Mouse (Mus musculus): Measurements from ENCODE around the gene Usp44.

DNA sequence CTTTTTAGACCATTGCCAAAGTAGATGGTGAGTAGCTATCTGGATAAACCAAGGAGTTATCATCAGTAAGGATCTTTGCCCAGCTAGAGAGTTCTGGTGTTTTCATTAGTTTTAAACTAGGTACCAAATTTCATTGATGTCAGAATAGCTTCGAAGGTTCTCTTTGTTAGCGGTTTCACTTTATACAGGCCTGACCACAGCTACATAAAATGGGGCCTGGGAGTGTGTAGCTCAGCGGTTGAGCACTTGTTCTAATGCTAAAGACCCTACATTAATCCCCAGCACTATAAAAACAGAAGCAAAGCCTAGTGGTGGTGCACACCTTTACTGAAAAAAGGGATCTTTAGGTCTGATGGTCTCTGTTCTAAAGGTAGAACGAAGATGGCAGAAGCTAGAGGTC lies 59.2 kb downstream of the Usp44 start:
- no peak for TF ChIP-seq MYOD1 (IDR thresholded peaks at IDR 0.05; ENCODE audit: control insufficient read depth in 1 of 3, insufficient read length in 2 of 3, low read depth in 2 of 3)
- TF ChIP-seq POLR2A (IDR thresholded peaks at IDR 0.05; ENCODE audit: insufficient read length, low read depth), result no peak
- no peak for TF ChIP-seq POLR2AphosphoS2 (IDR thresholded peaks at IDR 0.05; ENCODE audit: insufficient read length, low read depth)
- no peak for TF ChIP-seq REST (IDR thresholded peaks at IDR 0.05; ENCODE audit: insufficient read depth, insufficient read length)
- TF ChIP-seq MYOG (IDR thresholded peaks at IDR 0.05; ENCODE audit: control insufficient read depth in 1 of 3, insufficient read depth in 1 of 3, insufficient read length in 2 of 3, low read depth in 2 of 3), result no peak
- TF ChIP-seq E2F4 (IDR thresholded peaks at IDR 0.05; ENCODE audit: insufficient read depth), result no peak
- TF ChIP-seq MAX (IDR thresholded peaks at IDR 0.05; ENCODE audit: low read depth), result no peak
- TF ChIP-seq USF1 (IDR thresholded peaks at IDR 0.05; ENCODE audit: low read depth), result no peak
